Mouse (Mus musculus) CH12.LX (cell line): ENCODE measurements around the gene Gjd2. TPM values are rescaled to one million over a fixed set of nuclear protein-coding genes. Genes with fewer than 3 reads are reported as not detected.
A peak's percentile ranks its signal among the peaks of the same experiment; 100 is the strongest.

Experiments
- DNase-seq: peaks from one replicate; pipeline ENCODE4 v3.0.0-alpha.2; 2013; ENCODE audit errors: extremely low read depth
- H3K27ac ChIP-seq: 2 replicates; pipeline ENCODE4 v1.5.1; 2012; ENCODE audit warnings: low read depth, mild to moderate bottlenecking, control low read depth, moderate library complexity; ENCODE audit not compliant: insufficient read depth
- H3K27me3 ChIP-seq: replicated peaks from 2 replicates; pipeline ENCODE3; 2012; ENCODE audit warnings: inconsistent platforms
- H3K36me3 ChIP-seq, 2 experiments: replicated peaks in 1 of 2; 2 replicates each; pipeline versions ENCODE3 to v1.6.1; 2012; ENCODE audit warnings: inconsistent platforms in 1 of 2, low read length in 1 of 2, mild to moderate bottlenecking in 1 of 2, mixed read lengths in 1 of 2, moderate library complexity in 1 of 2; ENCODE audit not compliant: control insufficient read depth in 1 of 2, insufficient read depth in 1 of 2
- H3K4me1 ChIP-seq, 2 experiments: 2 replicates each; pipeline ENCODE4 v1.6.1; 2012; ENCODE audit warnings: inconsistent platforms in 1 of 2, moderate library complexity in 1 of 2; ENCODE audit not compliant: insufficient read depth in 2 of 2, control insufficient read depth in 1 of 2
- H3K4me2 ChIP-seq: 2 replicates; pipeline ENCODE4 v1.6.1; 2012; ENCODE audit warnings: low read depth, mild to moderate bottlenecking, control low read depth; ENCODE audit not compliant: poor library complexity, insufficient read depth, severe bottlenecking
- H3K4me3 ChIP-seq, 3 experiments: fragments of 150-350 bp in 1 of 3; sonication (generic) in 1 of 3; replicated peaks in 1 of 3; 2 replicates each; pipeline versions ENCODE3 to v1.5.1; 2011 to 2012; ENCODE audit warnings: low read depth in 2 of 3, low read length in 2 of 3, mild to moderate bottlenecking in 2 of 3, moderate library complexity in 2 of 3, control low read depth in 1 of 3, improper control_type of control experiment in 1 of 3, inconsistent platforms in 1 of 3, mixed read lengths in 1 of 3; ENCODE audit not compliant: poor library complexity in 1 of 3
- H3K79me2 ChIP-seq: replicated peaks from 2 replicates; pipeline ENCODE4 v1.6.1; 2012; ENCODE audit warnings: mild to moderate bottlenecking, moderate library complexity; ENCODE audit not compliant: control insufficient read depth, poor library complexity, insufficient read depth, severe bottlenecking; ENCODE audit errors: extremely low read depth
- H3K9ac ChIP-seq: 2 replicates; pipeline ENCODE4 v1.6.1; 2012; ENCODE audit warnings: low read depth, mild to moderate bottlenecking, control low read depth, moderate library complexity; ENCODE audit not compliant: insufficient read depth
- H3K9me3 ChIP-seq: replicated peaks from 2 replicates; pipeline ENCODE3; 2012; ENCODE audit warnings: low read length, inconsistent platforms, mixed read lengths
- BHLHE40 ChIP-seq: IDR thresholded peaks from 2 replicates; pipeline ENCODE4 v1.6.1; 2011; ENCODE audit warnings: mild to moderate bottlenecking, low read depth, low read length, improper control_type of control experiment
- CHD2 ChIP-seq: IDR thresholded peaks from 2 replicates; pipeline ENCODE4 v1.6.1; 2011; ENCODE audit warnings: low read length, improper control_type of control experiment
- CTCF ChIP-seq, 2 experiments: IDR thresholded peaks in 1 of 2; conservative IDR thresholded peaks in 1 of 2; 2 replicates each; pipeline ENCODE4 v1.5.1; 2011 to 2012; ENCODE audit warnings: low read depth in 2 of 2, low read length in 2 of 2, improper control_type of control experiment in 1 of 2, inconsistent platforms in 1 of 2, mild to moderate bottlenecking in 1 of 2, moderate library complexity in 1 of 2
- E2F4 ChIP-seq: IDR thresholded peaks from 2 replicates; pipeline ENCODE4 v1.6.1; 2011; ENCODE audit warnings: low read depth, low read length, improper control_type of control experiment; ENCODE audit not compliant: insufficient replicate concordance
- EP300 ChIP-seq: IDR thresholded peaks from 2 replicates; pipeline ENCODE4 v1.6.1; 2011; ENCODE audit warnings: low read length, improper control_type of control experiment
- ETS1 ChIP-seq: conservative IDR thresholded peaks from 2 replicates; pipeline ENCODE4 v1.6.1; 2012; ENCODE audit warnings: low read depth, mild to moderate bottlenecking, inconsistent platforms, low read length, improper control_type of control experiment, moderate library complexity
- GABPA ChIP-seq: IDR thresholded peaks from 2 replicates; pipeline ENCODE4 v1.6.1; 2012; ENCODE audit warnings: low read depth, low read length, improper control_type of control experiment, inconsistent platforms; ENCODE audit not compliant: insufficient replicate concordance
- HCFC1 ChIP-seq: IDR thresholded peaks from 2 replicates; pipeline ENCODE4 v1.6.1; 2012; ENCODE audit warnings: low read depth, mild to moderate bottlenecking, inconsistent platforms, low read length, improper control_type of control experiment
- IRF4 ChIP-seq: IDR thresholded peaks from 2 replicates; pipeline ENCODE4 v1.6.1; 2014; ENCODE audit warnings: low read depth, mild to moderate bottlenecking, inconsistent platforms, low read length, improper control_type of control experiment
- JUN ChIP-seq: IDR thresholded peaks from 2 replicates; pipeline ENCODE4 v1.6.1; 2011; ENCODE audit warnings: low read depth, mild to moderate bottlenecking, low read length, improper control_type of control experiment, moderate library complexity; ENCODE audit not compliant: insufficient read depth
- JUND ChIP-seq: conservative IDR thresholded peaks from 2 replicates; pipeline ENCODE4 v1.6.1; 2011; ENCODE audit warnings: low read depth, low read length, improper control_type of control experiment
- KAT2A ChIP-seq: IDR thresholded peaks from 2 replicates; pipeline ENCODE4 v1.6.1; 2012; ENCODE audit warnings: low read length, improper control_type of control experiment, inconsistent platforms; ENCODE audit not compliant: insufficient replicate concordance
- MAFK ChIP-seq: IDR thresholded peaks from 2 replicates; pipeline ENCODE4 v1.6.1; 2011; ENCODE audit warnings: low read length, improper control_type of control experiment; ENCODE audit not compliant: insufficient replicate concordance
- MAX ChIP-seq: IDR thresholded peaks from 2 replicates; pipeline ENCODE4 v1.6.1; 2011; ENCODE audit warnings: low read length, improper control_type of control experiment
- MEF2A ChIP-seq: IDR thresholded peaks from 2 replicates; pipeline ENCODE4 v1.6.1; 2014; ENCODE audit warnings: low read depth, mild to moderate bottlenecking, inconsistent platforms, low read length, improper control_type of control experiment, borderline replicate concordance
- NELFE ChIP-seq: IDR thresholded peaks from 2 replicates; pipeline ENCODE4 v1.6.1; 2011; ENCODE audit warnings: low read depth, low read length, improper control_type of control experiment
- PAX5 ChIP-seq: IDR thresholded peaks from 2 replicates; pipeline ENCODE4 v1.6.1; 2012; ENCODE audit warnings: low read length, inconsistent platforms, mixed read lengths
- POLR2A ChIP-seq: IDR thresholded peaks from 2 replicates; pipeline ENCODE4 v1.6.1; 2011; ENCODE audit warnings: low read depth, mild to moderate bottlenecking, improper control_type of control experiment, low read length
- RAD21 ChIP-seq: IDR thresholded peaks from 2 replicates; pipeline ENCODE4 v1.6.1; 2011; ENCODE audit warnings: low read depth, mild to moderate bottlenecking, low read length, improper control_type of control experiment, moderate library complexity
- RCOR1 ChIP-seq: conservative IDR thresholded peaks from 2 replicates; pipeline ENCODE4 v1.6.1; 2012; ENCODE audit warnings: low read depth, mild to moderate bottlenecking, inconsistent platforms, low read length, improper control_type of control experiment
- SIN3A ChIP-seq: IDR thresholded peaks from 2 replicates; pipeline ENCODE4 v1.6.1; 2012; ENCODE audit warnings: low read length, improper control_type of control experiment, inconsistent platforms
- SMC3 ChIP-seq: IDR thresholded peaks from 2 replicates; pipeline ENCODE4 v1.6.1; 2011; ENCODE audit warnings: low read depth, low read length, improper control_type of control experiment
- TBP ChIP-seq: conservative IDR thresholded peaks from 2 replicates; pipeline ENCODE4 v1.6.1; 2011; ENCODE audit warnings: low read depth, low read length, improper control_type of control experiment
- TCF12 ChIP-seq: IDR thresholded peaks from 2 replicates; pipeline ENCODE4 v1.6.1; 2014; ENCODE audit warnings: low read depth, mild to moderate bottlenecking, inconsistent platforms, low read length, improper control_type of control experiment
- ZC3H11A ChIP-seq: IDR thresholded peaks from 2 replicates; pipeline ENCODE4 v1.6.1; 2012; ENCODE audit warnings: low read depth, mild to moderate bottlenecking, inconsistent platforms, low read length, improper control_type of control experiment
- ZKSCAN1 ChIP-seq: IDR thresholded peaks from 2 replicates; pipeline ENCODE4 v1.6.1; 2012; ENCODE audit warnings: low read depth, inconsistent platforms, low read length, improper control_type of control experiment, borderline replicate concordance
- ZMIZ1 ChIP-seq: IDR thresholded peaks from 2 replicates; pipeline ENCODE4 v1.6.1; 2012; ENCODE audit warnings: low read depth, mild to moderate bottlenecking, inconsistent platforms, low read length, improper control_type of control experiment
- ZNF384 ChIP-seq: IDR thresholded peaks from 2 replicates; pipeline ENCODE4 v1.6.1; 2012; ENCODE audit warnings: low read depth, low read length, improper control_type of control experiment, inconsistent platforms
- dilution Hi-C: fragments of 300-500 bp; cut with MboI; formaldehyde crosslinking; loops from 2 replicates; pipeline ENCODE4 v1.14.3; 2020; ENCODE audit warnings: low sequenced_read_pairs; ENCODE audit not compliant: extremely low pct_unique_long_range_greater_than_20kb, extremely low pct_ligation_motif_present
- in situ Hi-C: fragments of 300-500 bp; cut with MboI; formaldehyde crosslinking; loops from 3 replicates; pipeline ENCODE4 v1.14.3; 2019; ENCODE audit warnings: low sequenced_read_pairs, low pct_ligation_motif_present, low pct_unique_long_range_greater_than_20kb, mixed read lengths
- polyA plus RNA-seq: library from polyadenylated mRNA; unstranded; fragments of >175 nt; gene quantifications from 2 replicates; pipeline ENCODE4 v1.2.1, GENCODE M21; 2012; ENCODE audit warnings: low read depth; ENCODE audit not compliant: insufficient read length
- total RNA-seq, 2 experiments: library from RNA; depleted of rRNA; stranded (reverse); fragments of 300-350 nt in 1 of 2; fragments of >200 nt in 1 of 2; gene quantifications; 2 replicates each; pipeline ENCODE4 v1.2.3; 2012 to 2014

Gene Gjd2
- total and polyA plus RNA-seq, 3 experiments: not detected

DNA sequence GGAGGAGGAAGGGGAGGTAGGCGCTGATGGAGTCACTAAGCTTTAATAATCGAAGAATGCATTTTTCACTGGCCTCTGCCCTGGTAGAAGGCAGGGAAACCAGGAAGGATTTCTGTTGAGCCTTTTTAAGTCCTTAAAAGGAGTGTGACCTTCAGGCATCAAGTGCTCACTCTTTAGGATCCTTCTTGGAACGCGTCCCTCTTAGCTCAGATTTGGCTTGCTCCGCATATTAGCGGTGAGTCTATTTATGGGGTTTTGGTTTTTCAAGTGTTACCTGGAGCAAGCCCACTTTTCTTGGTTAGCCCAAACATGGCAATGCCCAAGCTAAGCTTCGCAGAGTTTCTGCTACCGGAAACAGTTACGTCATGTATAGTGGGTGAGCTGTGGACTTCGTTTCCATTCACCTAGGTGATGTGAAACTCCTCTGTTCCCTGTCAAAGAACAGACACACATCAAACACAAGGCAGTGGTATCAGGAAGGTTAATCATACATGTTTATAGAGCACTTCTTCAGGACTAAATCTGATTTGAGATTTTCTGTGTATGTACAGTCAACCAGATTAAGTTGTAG lies 44.9 kb upstream of the Gjd2 start:
- peaks cover 0 to 9% of the 10 kb centered on the region in 2 experiments; a peak in 1 of 4 replicates for H3K4me1 ChIP-seq
- H3K36me3 ChIP-seq: no peaks in the 10 kb centered on the region
- H3K9me3 ChIP-seq: no peaks in the 10 kb centered on the region
- TF ChIP-seq CHD2 (no peak), TBP (no peak), PAX5 (no peak), ZMIZ1 (no peak), MEF2A (no peak), HCFC1 (no peak), NELFE (no peak), RCOR1 (no peak), EP300 (peak; percentile 70), IRF4 (peak; percentile 46), MAFK (no peak), SIN3A (peak; percentile 40; the same call in 1 of the 2 replicates), JUN (peak; percentile 83), GABPA (no peak), SMC3 (no peak), ETS1 (0 out of 2 replicates have a peak, but pooled peaks have one; percentile 10), POLR2A (no peak), KAT2A (no peak), JUND (peak; percentile 47), ZKSCAN1 (no peak)
- TF ChIP-seq, all 38 proteins: peak for 6
- Histone ChIP-seq H3K27ac (no peak overlapping the region), H3K79me2 (no peaks in the 10 kb centered on the region), H3K4me2 (peak overlapping the region; percentile 8), H3K27me3 (no peaks in the 10 kb centered on the region), H3K4me3 (no peak overlapping the region), H3K9ac (no peak overlapping the region)
- dilution Hi-C loops: no loop called here
- peak; percentile 12 for DNase-seq
- in situ Hi-C loops: loop anchor here (25.0 kb wide), 1 partner anchor 171 kb away; no protein-coding TSS in a partner anchor

DNA sequence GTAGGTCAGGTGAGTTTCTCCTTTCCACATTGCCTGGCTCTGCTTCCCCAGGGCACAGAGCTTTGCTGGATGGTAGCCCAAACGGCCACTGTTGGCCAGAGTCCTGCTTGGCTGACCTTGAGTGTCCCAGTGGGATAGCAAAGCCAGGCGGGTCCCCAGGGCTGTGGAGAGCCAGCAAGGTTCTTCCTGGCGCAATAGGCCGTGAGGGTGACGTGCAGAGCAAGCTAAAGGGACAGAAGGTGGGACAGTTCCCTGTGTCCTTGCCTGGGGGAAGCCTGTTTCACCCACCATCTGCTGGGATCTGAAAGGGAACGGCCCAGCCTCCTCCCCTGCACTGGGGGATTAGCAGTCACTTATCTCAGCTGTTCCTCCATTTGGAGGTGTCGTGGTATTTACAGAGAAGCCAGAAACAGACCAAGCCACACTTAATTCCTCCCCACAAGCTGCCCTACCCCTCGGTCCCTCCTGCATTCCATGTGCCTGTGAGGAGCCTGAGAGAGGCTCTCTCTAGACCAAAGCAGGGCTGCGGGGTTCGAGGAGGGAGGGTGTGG lies 44.0 kb upstream of the Gjd2 start:
- dilution Hi-C loops (no loop called here), in situ Hi-C loops (loop anchor here (25.0 kb wide), 1 partner anchor 170 kb away; no protein-coding TSS in a partner anchor)
- Histone ChIP-seq H3K36me3 (no peaks in the 10 kb centered on the region), H3K79me2 (no peaks in the 10 kb centered on the region), H3K4me1 (peaks cover 0 to 9% of the 10 kb centered on the region in 2 experiments; a peak in 1 of 4 replicates), H3K4me3 (no peak overlapping the region), H3K9ac (no peak overlapping the region), H3K4me2 (no peak overlapping the region), H3K9me3 (no peaks in the 10 kb centered on the region), H3K27ac (no peak overlapping the region), H3K27me3 (no peaks in the 10 kb centered on the region)
- DNase-seq: no peak
- no peak for TF ChIP-seq JUN
- no peak for TF ChIP-seq JUND
- no peak for TF ChIP-seq ETS1
- TF ChIP-seq SIN3A: no peak
- no peak for TF ChIP-seq ZC3H11A
- TF ChIP-seq TBP: no peak
- TF ChIP-seq E2F4: no peak
- TF ChIP-seq CHD2: no peak
- no peak for TF ChIP-seq MAFK
- TF ChIP-seq RAD21: no peak
- no peak for TF ChIP-seq CTCF (conservative IDR thresholded peaks at IDR 0.05 in 1 of 2, IDR thresholded peaks at IDR 0.05 in 1 of 2; ENCODE audit: low read depth in 2 of 2, low read length in 2 of 2)
- no peak for TF ChIP-seq BHLHE40
- TF ChIP-seq TCF12: no peak
- TF ChIP-seq ZNF384: no peak
- no peak for TF ChIP-seq MAX
